Mouse (Mus musculus) cerebellum, postnatal 4 days (tissue): ENCODE results near the gene Gtf2f2.
"Not testable (repeated sequence)": the region's sequence is repeated elsewhere in the genome, so short reads cannot be mapped to it uniquely, and the experiment has no call there.

Experiments used
- DNase-seq, 2 experiments: peaks; one replicate each; pipeline ENCODE4 v3.0.0; 2022; ENCODE audit warnings: low spot score in 2 of 2, mixed read lengths in 1 of 2

Gtf2f2 gene

DNA sequence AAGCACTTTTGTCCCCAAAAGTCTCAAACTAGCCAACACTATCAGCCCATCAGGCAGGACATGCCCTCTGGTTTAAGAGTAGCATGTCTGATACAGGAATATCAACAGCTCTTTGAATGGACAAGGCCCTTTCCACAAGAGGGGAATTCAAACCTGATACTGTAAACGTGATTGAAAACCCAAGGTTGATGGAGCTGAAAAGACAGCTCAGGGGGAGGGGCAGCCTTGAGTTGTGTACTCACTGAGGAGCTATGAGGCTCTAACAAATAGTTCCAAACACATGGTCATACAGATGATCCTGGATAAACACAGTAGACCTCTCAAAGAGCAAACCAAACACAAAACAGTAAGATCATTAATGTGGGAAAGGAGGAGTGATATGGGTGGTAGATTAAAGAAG lies 12.6 kb downstream of the Gtf2f2 start:
- no peak for DNase-seq

DNA sequence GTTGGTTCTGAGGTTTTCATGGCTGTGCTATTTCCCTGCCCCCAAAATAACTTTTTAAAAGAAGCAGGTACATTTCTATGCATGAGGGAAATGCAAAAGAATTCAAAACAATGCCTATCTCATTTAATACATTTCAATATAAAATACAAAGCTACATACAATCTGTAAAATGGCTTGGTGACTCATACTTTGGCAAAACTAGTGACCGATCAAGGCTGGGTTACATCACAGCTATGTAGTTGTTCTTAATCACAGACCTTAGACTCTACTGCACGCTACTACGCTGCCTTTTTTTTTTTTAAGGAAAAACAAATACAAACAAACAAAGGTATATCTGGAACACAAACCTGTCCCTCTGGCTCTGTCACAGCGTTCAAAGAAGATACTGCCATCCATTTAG lies 18.3 kb downstream of the Gtf2f2 start:
- DNase-seq = no peak

DNA sequence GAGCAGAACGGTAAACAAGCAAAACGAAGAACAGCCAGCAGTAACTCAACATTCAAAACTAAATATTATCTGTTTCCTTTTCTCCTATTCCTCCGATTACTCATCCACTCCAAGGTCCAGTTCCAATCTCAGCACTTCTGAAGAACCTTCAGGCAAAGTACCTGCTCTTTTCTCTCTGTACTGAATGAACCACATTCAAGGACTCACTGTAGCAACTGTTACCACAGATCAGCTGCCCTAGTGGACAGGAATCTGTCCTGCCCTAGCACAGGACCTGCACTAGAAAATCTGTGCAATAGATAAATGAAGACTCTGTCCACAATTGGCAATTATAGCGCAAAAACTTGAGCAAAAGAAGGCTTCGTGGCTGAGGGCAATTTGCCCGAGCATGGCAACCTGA lies 19.7 kb downstream of the Gtf2f2 start:
- DNase-seq = no peak

DNA sequence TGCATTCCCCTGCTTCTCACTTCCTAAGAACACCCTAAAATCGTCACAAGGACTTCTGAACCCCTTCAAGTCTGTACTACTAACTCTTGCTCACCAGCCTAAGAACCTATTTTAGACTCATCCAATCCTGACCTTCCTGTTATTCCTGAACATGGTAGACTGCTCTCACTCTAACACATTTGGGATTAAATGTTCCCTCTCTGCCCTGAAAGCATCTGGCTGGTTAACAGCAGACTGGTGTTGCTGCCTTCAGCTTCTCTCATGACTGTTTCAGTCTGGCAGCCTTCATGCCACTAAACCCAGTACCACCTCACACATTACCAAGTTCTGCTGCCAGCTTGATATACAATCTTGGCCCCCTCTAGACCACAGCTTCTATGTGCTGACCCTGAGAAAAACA lies 21.5 kb downstream of the Gtf2f2 start:
- no peak for DNase-seq

DNA sequence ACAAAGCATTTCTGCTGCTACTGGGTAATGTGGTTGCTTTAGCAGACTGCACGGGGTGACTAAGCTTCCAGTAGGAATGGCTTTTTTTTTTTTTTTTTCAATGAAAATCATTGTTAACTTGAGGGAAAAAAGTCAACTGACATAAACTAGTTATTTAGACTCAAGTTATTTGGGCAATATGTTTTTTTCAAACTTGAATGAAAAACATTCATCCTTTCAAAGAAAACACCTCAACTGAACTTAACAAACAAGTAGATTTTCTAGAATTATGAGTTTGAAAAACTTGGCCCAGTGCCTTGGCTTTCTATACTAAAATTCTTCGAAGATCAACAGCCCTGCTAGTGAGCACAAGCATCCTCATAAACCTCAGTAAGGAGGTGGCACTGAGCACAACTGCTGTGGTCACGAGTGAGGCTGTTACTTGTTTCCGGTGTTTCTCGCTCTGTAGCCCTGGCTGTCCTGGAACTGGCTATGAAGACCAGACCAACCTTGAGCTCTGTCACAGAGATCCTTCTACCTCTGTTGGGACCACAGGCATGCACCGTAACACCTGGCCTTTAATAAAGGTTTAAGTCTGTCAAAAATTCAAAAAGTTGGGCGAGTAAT lies 23.7 kb downstream of the Gtf2f2 start:
- no peak for DNase-seq

DNA sequence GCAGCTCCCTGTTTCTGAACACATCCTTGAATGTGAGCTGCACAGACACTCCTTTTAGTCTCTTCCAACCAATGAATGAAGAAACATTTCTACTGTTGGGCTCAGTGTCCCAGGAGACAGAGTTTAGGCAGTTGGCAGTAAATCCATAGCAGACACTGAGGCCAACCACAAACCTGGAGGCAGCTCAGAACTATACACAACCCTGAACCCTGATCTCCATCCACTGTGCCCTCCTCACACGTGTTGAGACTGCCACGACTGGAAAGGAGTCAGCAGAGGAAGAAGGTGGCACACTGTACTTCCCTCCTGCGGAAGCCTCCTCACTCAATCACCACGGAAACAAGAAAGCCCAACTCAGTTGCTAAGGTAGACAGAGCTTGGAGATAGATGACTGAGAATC lies 25.6 kb downstream of the Gtf2f2 start:
- DNase-seq = no peak

DNA sequence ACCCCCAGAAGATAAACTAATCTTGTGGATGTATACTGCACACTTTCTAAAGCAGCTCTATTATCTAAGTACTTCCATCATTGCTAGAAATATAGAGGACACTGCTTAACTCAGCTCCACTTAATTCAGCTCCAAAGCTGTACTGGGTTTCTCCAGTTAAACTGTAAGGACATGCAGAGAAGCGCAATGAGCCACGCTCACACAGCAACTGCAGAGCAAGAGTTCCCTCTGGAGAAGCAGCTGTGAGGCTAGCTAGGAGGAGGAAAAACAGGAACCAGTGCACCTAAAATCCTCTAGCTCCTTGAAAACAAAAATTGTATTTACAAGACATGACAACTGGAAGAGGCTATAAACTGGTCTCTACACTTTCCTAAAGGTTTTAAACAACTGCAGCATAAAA lies 26.8 kb downstream of the Gtf2f2 start:
- no peak for DNase-seq

DNA sequence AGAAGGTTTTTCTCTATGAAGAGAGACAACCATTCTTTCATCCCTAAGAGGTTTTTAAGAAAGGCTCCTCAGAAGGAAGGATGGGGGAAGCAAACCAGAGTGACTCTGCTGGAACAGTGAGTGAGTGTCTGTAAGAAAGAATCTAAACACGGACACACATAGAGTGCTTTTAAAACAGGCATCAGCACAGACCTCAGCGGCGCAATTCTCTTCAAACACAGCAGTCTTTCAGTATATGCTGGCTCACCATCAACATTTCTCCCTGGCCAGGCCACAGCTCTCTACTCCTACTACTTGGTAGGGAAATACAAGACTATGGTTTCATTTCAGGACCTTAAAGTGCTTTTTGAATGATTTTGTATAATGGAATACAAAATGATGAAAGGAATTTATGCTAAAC lies 29.4 kb downstream of the Gtf2f2 start:
- DNase-seq = no peak

DNA sequence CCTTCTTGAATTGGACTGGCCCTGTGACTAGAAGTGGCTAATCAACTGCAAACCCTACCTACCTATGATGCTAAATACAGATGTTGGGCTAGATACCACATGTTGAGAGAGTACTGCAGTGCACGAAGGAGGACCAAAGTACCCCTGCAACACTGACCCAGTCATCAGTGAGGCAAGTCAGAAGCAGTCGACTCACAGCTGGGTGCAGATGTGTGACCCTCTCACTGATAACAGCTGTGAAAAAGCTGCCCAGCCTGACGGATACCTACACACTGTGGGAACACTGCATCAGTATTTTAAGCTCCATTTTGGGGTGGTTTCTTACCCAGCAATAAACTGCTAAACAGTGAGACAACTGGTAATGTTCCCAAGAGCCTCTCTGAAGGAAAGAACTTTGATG lies 34.6 kb downstream of the Gtf2f2 start:
- no peak for DNase-seq

DNA sequence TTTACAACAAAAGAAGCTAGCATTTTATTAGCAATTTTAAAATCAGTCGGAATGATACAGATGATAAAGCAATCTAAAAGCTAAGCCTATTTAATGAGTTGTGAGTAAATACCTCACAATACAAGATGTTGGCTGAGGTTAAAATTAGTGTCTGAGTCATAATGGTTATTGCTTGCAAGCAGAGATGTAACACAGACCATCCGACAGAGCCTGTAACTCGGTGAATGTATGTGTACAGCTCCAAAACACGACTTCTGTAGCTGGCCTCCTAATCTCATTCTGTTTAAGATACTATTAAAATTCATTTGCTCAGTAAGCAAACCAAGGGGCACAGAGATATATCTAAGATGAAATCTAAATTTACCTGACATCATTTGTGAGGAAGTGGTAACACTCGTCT lies 43.4 kb downstream of the Gtf2f2 start:
- no peak for DNase-seq

DNA sequence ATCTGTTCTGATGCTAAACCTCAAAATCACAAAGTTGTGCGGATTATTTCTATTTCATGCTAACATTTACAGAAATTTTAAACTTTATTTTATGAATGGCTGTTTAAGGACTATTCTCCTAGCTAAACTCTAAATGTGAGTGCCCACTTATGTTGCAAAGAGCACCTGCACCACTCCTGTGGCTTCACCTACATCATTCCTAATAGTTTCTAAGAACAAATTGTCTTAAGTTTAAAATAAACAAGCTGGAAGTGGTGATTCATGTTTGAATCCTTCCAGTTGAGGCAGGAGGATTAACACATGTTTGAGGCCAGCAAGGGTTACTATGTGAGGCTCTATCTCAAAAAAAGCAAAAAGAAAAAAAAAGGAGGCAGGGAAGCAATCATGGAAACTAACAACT lies 46.2 kb downstream of the Gtf2f2 start:
- no peak for DNase-seq

DNA sequence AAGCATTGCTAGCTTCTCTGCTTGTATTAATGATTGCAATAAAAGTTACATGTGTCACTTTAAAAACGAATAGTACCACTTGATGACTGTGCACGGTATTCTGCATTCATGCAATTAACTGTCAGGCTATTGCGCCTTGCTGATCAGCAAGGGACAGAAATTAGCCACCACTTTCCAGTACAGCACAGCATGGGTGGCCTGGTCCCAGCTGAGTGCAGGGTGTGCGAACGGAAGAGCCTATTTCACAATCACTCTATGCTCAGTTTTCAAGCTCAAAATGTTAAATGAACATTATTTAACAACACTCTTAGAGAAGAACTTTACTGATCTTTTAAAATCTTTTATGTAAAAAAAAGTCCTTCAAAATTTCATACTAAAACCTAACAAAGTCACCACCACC lies 46.7 kb downstream of the Gtf2f2 start:
- DNase-seq = no peak

DNA sequence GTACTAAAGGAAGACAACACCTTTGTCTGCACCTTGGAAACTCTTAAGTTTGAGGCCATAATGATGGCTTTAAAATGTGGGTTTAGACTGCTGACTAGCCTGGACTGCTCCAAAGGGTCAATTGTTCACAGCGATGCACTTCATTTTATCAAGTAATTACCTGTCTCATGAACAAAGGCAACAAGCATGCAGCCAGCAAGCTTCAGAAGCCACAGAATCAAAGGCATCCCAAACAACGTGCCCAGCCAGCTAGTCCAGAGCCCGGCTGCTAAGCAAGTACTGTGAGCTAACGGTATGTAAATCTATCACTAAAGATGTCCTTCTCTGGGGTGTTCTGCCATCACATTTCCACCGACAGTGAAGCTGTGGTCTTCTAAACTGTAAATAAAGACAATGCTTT lies 47.5 kb downstream of the Gtf2f2 start:
- DNase-seq = no peak

DNA sequence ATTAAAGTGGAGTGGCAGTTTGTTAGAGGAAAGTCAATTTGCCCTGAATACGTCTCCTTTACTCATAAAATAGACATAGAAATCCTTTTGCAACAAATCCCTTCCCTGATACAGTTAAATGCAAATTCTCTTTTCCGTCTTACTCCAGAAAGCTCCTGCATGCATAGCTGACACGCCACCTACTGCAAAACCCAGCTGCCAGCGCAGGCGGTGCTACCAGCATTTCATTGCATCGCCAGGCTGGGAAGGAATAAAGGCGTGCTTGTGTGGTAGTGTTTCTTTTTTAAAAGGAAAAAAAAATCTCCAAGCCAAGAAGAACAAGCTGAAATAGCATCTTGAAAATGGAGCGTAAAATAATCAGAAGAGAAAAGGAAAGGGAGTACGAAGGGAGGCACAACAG lies 48.4 kb downstream of the Gtf2f2 start:
- peak in 1 of 2 experiments; percentile 13 for DNase-seq

DNA sequence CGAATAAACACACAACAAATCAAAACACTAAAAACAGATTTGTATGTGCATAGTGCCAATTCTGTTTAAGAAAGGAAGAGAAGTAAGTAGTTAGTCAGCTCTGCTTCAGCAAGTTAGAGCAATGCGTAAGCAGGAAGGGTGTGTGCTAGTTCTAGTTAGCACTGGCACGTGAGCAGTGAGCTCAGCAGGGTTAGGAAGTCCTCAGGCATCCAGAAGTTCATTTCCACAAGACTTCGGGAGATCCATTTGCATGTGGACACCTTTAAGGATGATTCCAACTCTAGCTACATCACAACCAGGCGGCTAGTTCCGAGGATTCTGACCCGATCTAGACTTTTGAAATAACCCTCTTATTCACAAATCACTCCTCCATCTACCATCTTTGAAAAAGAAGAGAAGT lies 55.9 kb downstream of the Gtf2f2 start, which contains the start of gene Kctd4:
Kctd4 (plus strand) TSS at position 244 of the 400 bp plus-strand sequence.
- no peak for DNase-seq

DNA sequence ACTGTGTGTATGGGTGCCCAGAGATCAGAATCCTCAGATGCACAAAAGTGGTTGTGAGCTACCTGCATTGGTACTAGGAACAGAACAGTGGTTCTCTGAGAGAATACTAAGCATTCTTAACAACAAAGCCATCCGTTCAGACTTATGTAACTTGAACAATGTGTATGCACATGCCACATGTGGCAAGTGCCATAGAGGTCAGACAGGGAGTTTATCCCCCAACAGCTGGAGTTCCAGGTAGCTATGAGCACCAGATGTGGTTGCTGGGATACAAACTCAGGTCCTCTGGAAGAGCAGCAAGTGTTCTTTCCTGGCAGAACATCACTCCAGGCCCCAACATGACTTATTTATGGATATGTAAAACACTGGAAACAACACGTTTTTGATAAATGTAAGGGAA lies 57.7 kb downstream of the Gtf2f2 start:
- DNase-seq = no peak

DNA sequence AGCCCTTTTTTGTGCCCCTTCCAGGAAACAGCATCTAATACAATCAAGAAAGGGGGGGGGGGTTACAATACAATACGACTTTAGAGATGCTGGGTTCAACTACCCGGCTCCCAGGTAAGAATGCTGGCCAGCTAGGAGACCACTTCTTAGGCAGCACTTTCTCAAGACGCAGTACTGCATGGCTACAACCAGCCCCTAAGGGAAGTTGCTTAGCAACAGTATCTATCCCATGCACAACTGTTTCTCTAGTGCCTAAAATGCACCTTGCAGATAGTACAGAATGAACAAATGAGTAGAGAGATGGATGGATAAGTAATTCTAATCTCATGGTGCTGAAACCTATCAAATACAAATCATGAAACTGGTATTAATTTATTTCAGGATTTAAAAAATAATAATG lies 63.0 kb downstream of the Gtf2f2 start:
- DNase-seq = no peak

DNA sequence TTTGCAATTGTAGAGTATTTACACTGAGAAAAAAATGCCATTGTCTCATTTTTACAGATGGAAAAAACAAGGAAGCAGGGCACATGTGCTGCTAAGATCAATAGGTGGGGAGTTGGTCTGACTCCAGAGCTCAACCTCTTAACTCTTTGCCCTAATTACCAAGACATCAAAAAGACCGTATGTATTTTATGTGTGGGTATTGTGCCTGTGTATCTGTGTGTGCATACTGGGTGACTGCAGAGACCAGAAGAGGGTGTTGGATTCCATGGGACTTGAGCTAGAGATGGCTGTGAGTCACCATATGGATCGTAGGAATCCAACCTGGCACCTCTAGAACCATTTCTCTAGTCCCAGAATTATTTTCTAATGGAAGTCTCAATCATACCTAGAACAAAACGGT lies 68.3 kb downstream of the Gtf2f2 start:
- no peak for DNase-seq

DNA sequence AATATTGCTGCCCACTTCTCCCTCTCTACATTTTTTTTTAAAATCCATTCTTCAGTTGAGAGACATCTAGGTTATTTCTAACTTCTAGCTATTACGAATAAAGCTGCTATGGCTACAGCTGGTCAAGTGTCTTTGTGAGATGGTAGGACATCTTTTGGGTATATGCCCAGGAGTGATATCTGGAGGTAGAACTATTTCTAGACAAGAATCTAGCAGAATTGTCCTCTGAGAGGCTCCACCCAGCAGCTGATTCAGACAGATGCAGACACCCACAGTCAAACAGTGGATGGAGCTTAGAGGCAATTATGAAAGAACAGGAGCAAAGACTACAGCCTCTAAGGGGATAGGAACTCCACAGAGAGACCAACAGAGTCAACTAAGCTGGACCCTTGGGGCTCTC lies 69.2 kb downstream of the Gtf2f2 start:
- DNase-seq = no peak

DNA sequence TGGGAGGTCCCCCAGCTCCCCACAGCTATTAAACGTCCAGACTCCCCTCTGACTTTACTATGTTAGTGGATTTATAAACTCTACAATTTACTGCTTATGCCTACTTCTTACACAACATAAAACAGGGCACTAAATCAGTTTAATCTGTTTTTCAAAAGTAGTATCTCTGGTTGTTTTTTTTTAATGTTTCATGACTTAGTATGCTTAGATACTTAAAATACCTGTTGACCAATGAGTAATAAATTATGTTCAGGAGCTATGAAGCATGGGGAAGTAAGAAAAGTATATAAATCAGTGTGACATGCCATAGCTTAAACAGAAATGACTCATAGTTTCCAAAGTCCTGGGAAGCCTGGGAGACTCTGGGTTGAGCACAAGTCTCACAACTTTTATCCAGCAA lies 73.0 kb downstream of the Gtf2f2 start:
- no peak for DNase-seq

DNA sequence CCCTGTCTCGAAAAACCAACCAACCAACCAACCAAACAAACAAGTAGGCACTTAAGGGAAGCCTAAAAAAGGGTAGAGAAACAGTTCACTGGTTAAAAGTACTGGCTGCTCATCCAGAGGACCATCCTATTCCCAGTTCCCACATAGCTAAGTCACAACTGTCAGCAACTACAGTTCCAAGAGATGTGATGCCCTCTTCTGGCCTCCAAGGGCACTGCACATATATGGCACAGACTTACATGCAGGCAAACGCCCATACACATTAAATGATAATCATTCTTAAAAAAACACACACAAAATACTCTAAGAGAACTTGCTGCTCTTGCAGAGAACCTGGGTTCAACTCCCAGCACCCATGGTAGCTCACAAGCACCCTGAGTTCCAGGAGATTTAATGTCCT lies 76.3 kb downstream of the Gtf2f2 start:
- DNase-seq = no peak

DNA sequence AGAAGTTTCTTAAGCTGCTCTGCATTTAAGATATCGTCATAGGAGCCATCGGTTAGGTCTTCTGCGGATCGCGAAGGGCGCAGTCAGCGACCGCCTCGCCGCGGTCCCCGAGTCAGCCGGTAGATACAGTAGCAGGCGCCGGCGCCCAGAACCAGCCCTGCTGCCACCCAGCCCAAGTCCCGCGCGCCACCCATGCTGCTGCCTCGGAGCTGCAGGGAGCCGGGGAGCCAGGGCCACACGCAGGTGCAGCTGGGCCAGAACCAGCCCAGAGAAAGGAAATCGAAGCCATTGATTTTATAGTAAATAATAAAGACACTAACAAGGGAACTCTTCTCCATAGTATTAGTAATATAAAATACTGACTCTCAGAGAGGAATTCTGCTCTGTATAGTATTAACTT lies 79.4 kb downstream of the Gtf2f2 start:
- DNase-seq = no peak

DNA sequence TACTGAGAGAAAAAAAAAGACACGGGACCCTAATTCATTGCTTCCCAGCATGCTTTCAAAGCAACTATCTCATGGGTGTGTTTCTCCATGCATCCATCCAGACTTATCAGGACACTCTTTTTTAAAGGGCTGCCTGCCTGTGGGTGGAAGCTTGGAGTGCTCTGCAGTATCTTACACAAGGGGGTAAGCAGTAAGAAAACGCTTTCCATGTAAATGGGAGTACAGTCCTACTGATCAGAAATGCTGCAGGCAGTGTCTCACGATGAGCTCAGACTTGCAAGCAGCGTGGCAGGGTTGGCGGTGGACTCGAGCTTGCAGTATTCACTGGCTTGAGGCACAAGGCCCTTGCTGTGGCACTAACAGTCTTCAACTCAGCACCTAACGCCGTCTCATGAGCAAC lies 81.0 kb downstream of the Gtf2f2 start:
- DNase-seq = not testable (repeated sequence)

DNA sequence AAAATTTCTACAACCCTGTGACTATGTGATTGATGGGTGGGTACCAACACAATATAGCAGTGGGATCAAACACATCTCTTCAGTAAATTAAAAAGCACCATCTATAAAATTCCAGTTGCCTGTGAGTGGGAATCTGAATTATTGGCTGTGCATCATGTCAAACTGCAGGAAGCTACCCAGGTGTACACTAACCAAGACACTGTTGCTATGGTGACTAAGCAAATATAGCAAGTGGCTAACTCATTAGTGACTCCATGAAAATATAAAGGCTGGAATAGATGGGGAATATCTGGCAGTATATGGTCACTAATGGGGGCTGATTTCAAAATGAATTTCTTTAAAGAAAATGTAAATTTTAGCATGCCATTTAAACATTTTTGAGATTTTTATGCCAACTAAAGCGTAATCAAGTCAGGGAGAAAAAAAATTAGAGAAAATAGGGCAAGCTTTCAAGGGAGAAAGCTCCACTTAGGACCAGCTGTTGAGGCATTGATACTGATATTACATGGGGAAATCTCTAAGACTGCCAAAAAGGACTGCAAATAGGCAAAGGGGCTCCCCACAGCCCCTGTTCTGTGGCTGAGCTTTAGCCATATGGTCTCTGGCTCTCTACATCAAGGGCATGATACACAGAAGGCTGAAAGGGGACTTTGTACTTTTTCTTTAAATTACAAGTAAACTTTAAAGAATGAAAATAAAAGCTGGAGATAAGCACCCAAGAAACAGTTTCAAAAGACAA lies 87.2 kb downstream of the Gtf2f2 start:
- DNase-seq = no peak
